Mouse (Mus musculus) midbrain, embryonic 14.5 days (tissue): Measurements from ENCODE around the gene Prkra. TPM values are rescaled to one million over a fixed set of nuclear protein-coding genes. Genes with fewer than 3 reads are reported as not detected.
A peak's percentile ranks its signal among the peaks of the same experiment; 100 is the strongest.

Experiments used
- ATAC-seq: fragments of 200-750 bp; cut with Nextera tagmentation; 2 replicates; pipeline ENCODE4 v1.8.0; 2017; ENCODE audit warnings: moderate number of reproducible peaks, moderate library complexity; ENCODE audit not compliant: low FRiP score, low TSS enrichment
- DNase-seq: peaks from one replicate; pipeline ENCODE4 v3.0.0-alpha.2; 2015
- H3K27ac ChIP-seq: fragments of 300-500 bp; sonication (generic); replicated peaks from 2 replicates; pipeline ENCODE4 v1.5.1; 2014; ENCODE audit warnings: mild to moderate bottlenecking, low read depth, low read length, moderate library complexity
- H3K27me3 ChIP-seq: fragments of 300-500 bp; sonication (generic); 2 replicates; pipeline ENCODE4 v1.6.1; 2014; ENCODE audit warnings: low read length, control low read depth, mixed read lengths; ENCODE audit not compliant: control insufficient read depth, insufficient read depth
- H3K36me3 ChIP-seq: fragments of 300-500 bp; sonication (generic); 2 replicates; pipeline ENCODE4 v1.6.1; 2014; ENCODE audit warnings: low read length, control low read depth; ENCODE audit not compliant: control insufficient read depth, insufficient read depth
- H3K4me1 ChIP-seq: fragments of 300-500 bp; sonication (generic); 2 replicates; pipeline ENCODE4 v1.6.1; 2014; ENCODE audit warnings: mild to moderate bottlenecking, antibody characterized with exemption, low read length, control low read depth; ENCODE audit not compliant: control insufficient read depth, insufficient read depth
- H3K4me2 ChIP-seq: fragments of 300-500 bp; sonication (generic); 2 replicates; pipeline ENCODE4 v1.6.1; 2014; ENCODE audit warnings: mild to moderate bottlenecking, low read length, moderate library complexity
- H3K4me3 ChIP-seq: fragments of 300-500 bp; sonication (generic); replicated peaks from 2 replicates; pipeline ENCODE4 v1.5.1; 2014; ENCODE audit warnings: low read depth, low read length
- H3K9ac ChIP-seq: fragments of 300-500 bp; sonication (generic); replicated peaks from 2 replicates; pipeline ENCODE4 v1.6.1; 2014; ENCODE audit warnings: mild to moderate bottlenecking, low read length, moderate library complexity
- H3K9me3 ChIP-seq: fragments of 300-500 bp; sonication (generic); 2 replicates; pipeline ENCODE4 v1.6.1; 2016; ENCODE audit warnings: low read length, control low read depth, mixed read lengths; ENCODE audit not compliant: control insufficient read depth
- whole genome bisulfite sequencing: fragments of 180-500 bp; shearing (Covaris S2); extraction: QIAGEN DNeasy Blood & Tissue Kit; methylation state at CpG from one replicate; pipeline ENCODE4 v1.1.7; 2014; 5-methylcytosine and 5-hydroxymethylcytosine counted together
- polyA plus RNA-seq: library from polyadenylated mRNA; unstranded; fragments of >200 nt; fragmentation: Nextera tagmentation; extraction: Ambion mirVana; gene quantifications from 2 replicates; pipeline ENCODE4 v1.2.1, GENCODE M21; 2014

The Prkra gene
- polyA plus RNA-seq, 1 experiment from 2014 or later, result 117 TPM

DNA sequence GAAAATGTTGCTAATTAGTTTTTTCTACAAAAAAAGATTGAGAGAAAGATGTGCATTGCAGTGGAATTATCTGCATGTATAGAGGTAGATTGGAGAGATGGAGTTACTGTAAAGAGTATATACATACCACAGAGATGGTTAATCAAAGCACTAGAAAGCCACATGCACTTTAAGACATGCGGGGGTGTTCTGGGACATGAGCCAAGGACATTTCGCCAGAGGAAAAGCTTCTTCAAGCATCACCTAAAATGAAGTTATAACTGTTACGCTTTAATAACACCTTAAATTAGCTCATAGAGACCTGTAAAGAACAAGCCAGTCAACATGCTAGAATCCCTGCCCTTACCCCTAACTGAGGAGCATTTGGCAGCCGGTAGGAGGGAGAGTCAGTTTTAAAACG lies 19.4 kb upstream of the Prkra start:
- no peak for ATAC-seq
- peaks cover 25% of the 10 kb centered on the region for H3K36me3 ChIP-seq
- DNase-seq, result no peak
- H3K4me1 ChIP-seq, result peaks cover 7% of the 10 kb centered on the region; the same call in 1 of the 2 replicates
- H3K4me3 ChIP-seq, result no peak overlapping the region
- WGBS, result 89% methylated on average over 5 of the region's 5 CpGs
- no peaks in the 10 kb centered on the region for H3K27me3 ChIP-seq
- no peak overlapping the region for H3K9ac ChIP-seq
- H3K9me3 ChIP-seq, result no peaks in the 10 kb centered on the region
- no peak overlapping the region for H3K4me2 ChIP-seq
- H3K27ac ChIP-seq, result no peak overlapping the region

DNA sequence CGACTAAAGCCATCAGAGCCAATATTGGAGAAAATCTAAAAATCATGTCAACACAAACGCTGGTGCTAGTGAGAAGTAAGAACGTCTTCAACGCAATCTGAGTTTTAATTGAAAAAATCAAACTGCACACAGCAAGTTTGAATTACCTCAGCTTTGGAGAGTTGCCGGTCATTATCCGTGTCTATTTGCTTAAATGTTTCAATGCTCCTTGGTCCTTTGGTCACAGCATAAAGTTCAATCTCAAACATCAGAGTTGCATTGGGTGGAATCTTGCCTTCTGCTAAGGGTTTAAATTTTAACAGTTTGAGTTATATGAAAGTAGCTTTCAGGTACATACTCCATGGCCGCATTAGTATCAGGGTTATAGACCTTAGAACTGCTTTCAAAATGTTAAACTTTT lies 17.7 kb upstream of the Prkra start:
- Histone ChIP-seq H3K36me3 (peaks cover 26% of the 10 kb centered on the region), H3K27me3 (no peaks in the 10 kb centered on the region), H3K9me3 (no peaks in the 10 kb centered on the region), H3K4me3 (no peak overlapping the region), H3K9ac (no peak overlapping the region), H3K4me1 (no peaks in the 10 kb centered on the region), H3K27ac (no peak overlapping the region), H3K4me2 (no peak overlapping the region)
- no peak for DNase-seq
- WGBS, result 95% methylated on average over 7 of the region's 7 CpGs
- no peak for ATAC-seq

DNA sequence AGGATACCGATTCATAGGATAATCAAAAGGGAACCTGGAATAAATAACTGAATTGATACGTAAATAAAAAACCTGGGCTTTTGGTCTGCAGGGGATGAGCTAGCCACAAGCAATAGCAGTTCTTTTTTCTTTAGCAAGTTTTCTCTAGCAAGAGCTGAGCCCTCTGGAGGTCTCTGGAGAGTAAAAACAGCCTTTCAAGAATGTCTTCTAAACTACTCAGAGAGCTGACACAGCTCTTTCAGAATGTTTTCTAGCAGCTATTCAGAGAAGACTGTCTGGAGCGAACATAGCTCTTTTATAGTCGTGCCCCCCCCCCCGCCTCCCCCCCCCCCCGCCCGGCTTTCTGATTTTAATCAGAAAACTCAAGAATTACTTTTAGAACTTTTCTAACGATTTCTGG lies 11.6 kb upstream of the Prkra start:
- peaks cover 14% of the 10 kb centered on the region for H3K36me3 ChIP-seq
- ATAC-seq (no peak), DNase-seq (peak; percentile 49)
- no peak overlapping the region for H3K4me2 ChIP-seq
- H3K9ac ChIP-seq, result no peak overlapping the region
- H3K4me3 ChIP-seq, result no peak overlapping the region
- no peaks in the 10 kb centered on the region for H3K4me1 ChIP-seq
- no peaks in the 10 kb centered on the region for H3K27me3 ChIP-seq
- H3K27ac ChIP-seq, result no peak overlapping the region
- 53% methylated on average over 8 of the region's 8 CpGs for WGBS
- no peaks in the 10 kb centered on the region for H3K9me3 ChIP-seq

DNA sequence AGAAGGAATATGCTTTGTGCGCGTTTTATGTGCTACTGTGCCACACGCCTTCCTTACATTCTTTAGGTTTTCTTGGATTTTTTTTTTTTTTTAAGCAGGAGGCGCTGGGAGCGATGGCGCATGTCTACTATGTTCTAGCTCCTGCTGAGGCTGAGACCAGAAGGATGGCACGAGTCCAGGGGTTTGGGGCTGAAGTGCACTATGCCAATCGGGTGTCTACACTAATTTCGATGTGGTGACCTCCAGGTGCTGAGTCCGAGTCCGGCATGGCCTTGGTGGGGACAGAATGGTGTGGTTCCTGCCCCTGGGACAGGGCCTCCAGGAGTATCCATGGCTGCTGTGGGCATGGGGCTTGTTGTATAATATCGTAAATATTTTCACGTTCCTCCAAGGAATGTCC lies 10.7 kb upstream of the Prkra start:
- no peaks in the 10 kb centered on the region for H3K4me1 ChIP-seq
- no peak for DNase-seq
- H3K36me3 ChIP-seq, result 0 out of 2 replicates have a peak, but pooled peaks cover 11% of the 10 kb centered on the region
- H3K27ac ChIP-seq, result no peak overlapping the region
- H3K9me3 ChIP-seq, result no peaks in the 10 kb centered on the region
- 84% methylated on average over 13 of the region's 13 CpGs for WGBS
- H3K27me3 ChIP-seq, result no peaks in the 10 kb centered on the region
- H3K4me3 ChIP-seq, result no peak overlapping the region
- ATAC-seq, result no peak
- no peak overlapping the region for H3K9ac ChIP-seq
- H3K4me2 ChIP-seq, result no peak overlapping the region

DNA sequence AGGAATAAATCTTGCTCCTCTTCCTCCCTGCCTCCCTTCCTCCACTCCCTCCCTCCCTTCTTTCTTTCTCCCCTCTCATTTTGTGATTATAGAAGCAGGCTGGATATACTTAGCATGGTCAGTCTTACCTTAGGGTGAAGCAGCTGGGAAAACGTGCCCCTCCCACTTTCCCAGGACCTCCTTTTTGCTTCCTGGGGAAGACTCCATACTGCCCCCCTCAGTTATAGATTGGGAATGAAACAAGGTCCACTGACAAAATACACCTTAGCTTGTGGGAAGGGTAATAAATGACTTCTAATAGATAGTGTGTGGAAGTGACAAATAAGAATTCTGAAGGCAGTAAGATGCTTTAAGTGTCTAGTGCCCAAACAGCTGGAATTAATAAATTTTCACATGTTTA lies 8.2 kb upstream of the Prkra start:
- no peaks in the 10 kb centered on the region for H3K4me1 ChIP-seq
- DNase-seq, result peak; percentile 16
- H3K36me3 ChIP-seq, result no peaks in the 10 kb centered on the region
- WGBS, result 24% methylated on average over 1 of the region's 1 CpGs
- H3K9me3 ChIP-seq, result no peaks in the 10 kb centered on the region
- no peak overlapping the region for H3K9ac ChIP-seq
- no peak overlapping the region for H3K27ac ChIP-seq
- no peaks in the 10 kb centered on the region for H3K27me3 ChIP-seq
- no peak overlapping the region for H3K4me3 ChIP-seq
- no peak overlapping the region for H3K4me2 ChIP-seq
- ATAC-seq, result no peak

DNA sequence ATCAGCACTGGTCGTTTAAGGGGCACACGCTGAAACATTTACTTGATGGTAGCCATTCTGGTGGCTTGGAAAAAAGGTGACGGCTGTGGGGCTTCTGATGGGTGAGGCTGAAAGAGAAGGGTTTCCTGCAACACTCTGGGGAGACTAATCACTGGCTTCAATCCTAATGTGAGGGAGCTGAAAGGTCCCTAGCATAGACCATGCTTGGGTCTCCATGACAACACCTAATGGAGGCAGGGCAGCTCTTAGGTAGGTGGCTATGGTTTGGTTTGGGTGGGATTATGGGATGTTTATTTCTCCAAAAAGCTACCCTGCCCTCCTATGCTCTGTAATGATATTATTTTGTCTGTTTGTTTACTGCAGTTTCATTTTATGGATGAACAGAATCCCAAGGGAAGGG lies 7.6 kb upstream of the Prkra start:
- Histone ChIP-seq H3K36me3 (no peaks in the 10 kb centered on the region), H3K27me3 (no peaks in the 10 kb centered on the region), H3K4me1 (no peaks in the 10 kb centered on the region), H3K9me3 (no peaks in the 10 kb centered on the region), H3K9ac (no peak overlapping the region), H3K27ac (no peak overlapping the region), H3K4me2 (no peak overlapping the region), H3K4me3 (no peak overlapping the region)
- DNase-seq, result no peak
- 87% methylated on average over 3 of the region's 3 CpGs for WGBS
- no peak for ATAC-seq

DNA sequence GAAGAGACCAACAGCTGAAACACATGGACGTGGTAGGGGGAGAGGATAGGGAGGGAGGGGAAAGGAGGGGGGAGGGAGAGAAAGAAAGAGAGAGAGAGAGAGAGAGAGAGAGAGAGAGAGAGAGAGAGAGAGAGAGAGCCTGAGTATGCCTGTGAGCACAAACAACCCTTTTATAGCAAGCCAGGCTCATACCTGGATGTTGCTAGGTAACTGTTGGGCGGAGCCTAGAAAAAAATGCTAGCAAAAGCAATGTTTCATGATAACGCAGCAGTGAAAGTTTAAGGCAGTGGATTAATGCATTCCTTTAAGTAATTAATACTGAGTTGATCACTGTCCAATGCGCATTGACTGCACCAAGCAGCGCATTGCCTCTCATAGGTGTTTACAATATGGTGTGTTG lies 6.8 kb upstream of the Prkra start:
- no peaks in the 10 kb centered on the region for H3K27me3 ChIP-seq
- H3K27ac ChIP-seq, result no peak overlapping the region
- 79% methylated on average over 5 of the region's 5 CpGs for WGBS
- no peak overlapping the region for H3K9ac ChIP-seq
- DNase-seq, result no peak
- no peaks in the 10 kb centered on the region for H3K36me3 ChIP-seq
- H3K4me2 ChIP-seq, result no peak overlapping the region
- H3K4me3 ChIP-seq, result no peak overlapping the region
- H3K4me1 ChIP-seq, result no peaks in the 10 kb centered on the region
- no peaks in the 10 kb centered on the region for H3K9me3 ChIP-seq
- ATAC-seq, result no peak

DNA sequence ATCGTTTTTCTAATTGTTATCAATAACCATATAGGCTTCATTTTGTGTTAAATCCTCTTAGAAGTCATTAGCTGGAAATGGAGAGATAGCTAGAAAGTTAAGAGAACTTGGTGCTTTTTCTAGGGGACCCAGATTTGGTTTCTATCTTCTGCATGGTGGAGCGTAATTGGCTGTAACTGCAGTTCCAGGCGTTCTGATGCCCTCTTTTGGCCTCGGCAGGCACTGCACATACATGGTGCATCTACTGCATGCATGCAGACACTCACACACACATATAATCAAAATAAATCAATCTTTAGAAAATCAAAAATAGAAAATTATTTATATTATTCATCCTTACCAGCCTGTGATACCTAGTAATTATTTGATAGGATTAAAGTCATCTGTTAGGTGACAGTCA lies 5.3 kb upstream of the Prkra start:
- no peaks in the 10 kb centered on the region for H3K9me3 ChIP-seq
- ATAC-seq (no peak), DNase-seq (no peak)
- no peak overlapping the region for H3K4me3 ChIP-seq
- H3K4me2 ChIP-seq, result no peak overlapping the region
- WGBS, result 93% methylated on average over 4 of the region's 4 CpGs
- no peaks in the 10 kb centered on the region; the same call in 1 of the 2 replicates for H3K4me1 ChIP-seq
- no peaks in the 10 kb centered on the region for H3K27me3 ChIP-seq
- H3K27ac ChIP-seq, result no peak overlapping the region
- no peaks in the 10 kb centered on the region for H3K36me3 ChIP-seq
- H3K9ac ChIP-seq, result no peak overlapping the region

DNA sequence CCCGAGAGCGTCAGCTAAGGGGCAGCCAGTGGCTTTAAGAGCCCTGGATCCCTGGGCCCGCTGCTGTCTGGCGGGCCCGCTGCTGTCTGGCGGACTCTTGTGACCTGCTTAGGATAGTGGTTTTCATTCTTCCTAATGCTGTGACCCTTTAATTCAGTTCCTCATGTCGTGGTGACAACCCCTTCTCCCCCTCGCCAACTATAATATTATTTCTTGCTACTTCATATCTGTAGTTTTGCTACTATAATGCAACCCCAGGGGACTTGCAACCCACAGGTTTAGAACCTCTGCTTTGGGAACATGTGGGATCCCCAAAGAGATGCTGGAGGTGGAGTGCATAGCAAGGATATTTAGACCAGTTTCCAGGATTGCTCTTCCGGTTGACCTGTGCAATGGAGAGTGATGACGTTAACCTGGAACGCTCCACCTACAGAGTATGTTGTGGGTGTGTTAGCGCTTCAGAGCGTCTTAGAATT lies 889 bp upstream of the Prkra start:
- Histone ChIP-seq H3K4me3 (peak overlapping the region; percentile 70), H3K9ac (peak overlapping the region; percentile 86), H3K27ac (peak overlapping the region; percentile 91), H3K27me3 (no peaks in the 10 kb centered on the region), H3K36me3 (no peaks in the 10 kb centered on the region), H3K4me2 (peak overlapping the region; percentile 69), H3K9me3 (no peaks in the 10 kb centered on the region), H3K4me1 (peaks cover 6% of the 10 kb centered on the region)
- ATAC-seq (peak; percentile 18), DNase-seq (no peak)
- 31% methylated on average over 13 of the region's 13 CpGs for WGBS
